Mouse (Mus musculus) limb, embryonic 11.5 days (tissue): Measurements from ENCODE around the gene Npas3. TPM values are rescaled to one million over a fixed set of nuclear protein-coding genes. Genes with fewer than 3 reads are reported as not detected.

Source experiments
- ATAC-seq: fragments of 200-750 bp; cut with Nextera tagmentation; 2 replicates; pipeline ENCODE4 v1.8.0; 2017; ENCODE audit warnings: low read depth; ENCODE audit not compliant: insufficient number of reproducible peaks, low FRiP score, low TSS enrichment
- DNase-seq: peaks from one replicate; pipeline ENCODE4 v3.0.0-alpha.2; 2015; ENCODE audit warnings: low spot score
- H3K27ac ChIP-seq: fragments of 300-500 bp; sonication (generic); replicated peaks from 2 replicates; pipeline ENCODE4 v1.5.1; 2014; ENCODE audit warnings: low read depth, mild to moderate bottlenecking, low read length
- H3K27me3 ChIP-seq: fragments of 300-500 bp; sonication (generic); 2 replicates; pipeline ENCODE4 v1.6.1; 2014; ENCODE audit warnings: mild to moderate bottlenecking, low read length, mixed read lengths; ENCODE audit not compliant: control insufficient read depth, insufficient read depth
- H3K36me3 ChIP-seq: fragments of 300-500 bp; sonication (generic); 2 replicates; pipeline ENCODE4 v1.6.1; 2014; ENCODE audit warnings: mild to moderate bottlenecking, low read length, moderate library complexity, mixed read lengths; ENCODE audit not compliant: control insufficient read depth, insufficient read depth
- H3K4me1 ChIP-seq: fragments of 300-500 bp; sonication (generic); 2 replicates; pipeline ENCODE4 v1.6.1; 2014; ENCODE audit warnings: low read length, mixed read lengths; ENCODE audit not compliant: control insufficient read depth, insufficient read depth
- H3K4me2 ChIP-seq: fragments of 300-500 bp; sonication (generic); 2 replicates; pipeline ENCODE4 v1.6.1; 2014; ENCODE audit warnings: low read depth, mild to moderate bottlenecking, moderate library complexity; ENCODE audit not compliant: severe bottlenecking
- H3K4me3 ChIP-seq: fragments of 300-500 bp; sonication (generic); 2 replicates; pipeline ENCODE4 v1.5.1; 2014; ENCODE audit warnings: low read depth, low read length
- H3K9ac ChIP-seq: fragments of 300-500 bp; sonication (generic); 2 replicates; pipeline ENCODE4 v1.6.1; 2014; ENCODE audit warnings: mild to moderate bottlenecking, low read length
- H3K9me3 ChIP-seq: fragments of 300-500 bp; sonication (generic); 2 replicates; pipeline ENCODE4 v1.6.1; 2016; ENCODE audit warnings: low read length; ENCODE audit not compliant: control insufficient read depth
- WGBS: fragments of 180-500 bp; shearing (Covaris S2); extraction: QIAGEN DNeasy Blood & Tissue Kit; methylation state at CpG from one replicate; pipeline ENCODE4 v1.1.7; 2014; 5-methylcytosine and 5-hydroxymethylcytosine counted together
- polyA plus RNA-seq: library from polyadenylated mRNA; unstranded; fragments of >200 nt; fragmentation: Nextera tagmentation; extraction: Ambion mirVana; gene quantifications from 2 replicates; pipeline ENCODE4 v1.2.1, GENCODE M21; 2014

Gene Npas3
- polyA plus RNA-seq, 1 experiment from 2014 or later, result 2.3 TPM

DNA sequence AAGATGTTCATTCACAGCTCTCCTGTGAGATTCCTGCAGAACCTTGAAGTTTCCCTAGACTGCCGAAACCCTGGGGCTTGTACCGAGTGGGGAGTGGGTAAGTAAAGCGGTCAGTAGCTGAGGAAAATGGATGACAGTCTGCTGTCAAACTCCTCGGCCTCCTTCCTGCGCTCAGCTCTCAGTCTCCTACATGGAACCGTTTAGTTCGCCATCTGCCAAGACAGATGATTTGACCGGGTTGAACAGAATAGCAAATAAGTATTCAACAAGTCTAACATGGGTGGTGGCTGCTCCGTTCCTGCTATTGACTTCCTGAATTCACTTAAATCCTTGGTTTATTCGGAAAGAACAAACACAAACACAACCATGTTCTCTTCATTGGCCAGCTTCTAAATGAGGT is 541.0 kb downstream of the Npas3 start:
- WGBS, result 88% methylated on average over 10 of the region's 10 CpGs
- Histone ChIP-seq H3K27ac (no peak overlapping the region), H3K4me3 (no peak overlapping the region), H3K27me3 (no peaks in the 10 kb centered on the region), H3K36me3 (no peaks in the 10 kb centered on the region), H3K9me3 (no peaks in the 10 kb centered on the region), H3K4me2 (no peak overlapping the region), H3K9ac (no peak overlapping the region), H3K4me1 (no peaks in the 10 kb centered on the region)
- ATAC-seq (no peak), DNase-seq (no peak)

DNA sequence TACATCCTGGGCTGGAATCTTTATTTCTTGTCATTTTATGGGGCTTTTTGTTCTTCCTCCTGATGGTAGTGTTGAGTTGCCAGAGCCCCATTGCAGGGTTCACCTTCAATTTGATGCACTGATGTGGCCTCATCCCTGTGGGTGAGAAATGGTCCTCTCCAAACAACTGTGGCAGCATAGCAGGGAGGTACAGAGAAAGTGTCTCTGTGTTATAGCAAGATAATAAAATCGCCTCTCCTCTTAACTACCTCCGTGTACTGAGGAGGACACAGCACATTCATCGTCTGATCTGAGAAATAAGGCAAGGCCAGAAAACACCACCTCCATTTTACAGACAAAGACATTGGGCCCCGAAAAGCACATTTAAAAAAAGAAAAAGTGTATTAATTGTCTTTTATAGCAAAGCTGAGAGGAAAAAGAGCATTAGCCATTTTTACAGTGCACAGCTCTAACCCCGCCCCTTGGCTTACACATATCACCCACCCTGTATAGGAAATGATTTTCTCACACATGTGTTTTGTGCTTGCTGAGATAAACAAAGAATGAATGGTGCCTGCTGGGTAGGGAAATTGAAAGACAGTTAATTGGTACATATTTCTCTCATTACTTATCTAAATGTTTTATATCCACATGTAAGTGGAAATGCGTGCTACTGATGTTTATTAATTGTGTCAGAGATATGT is 546.4 kb downstream of the Npas3 start:
- Histone ChIP-seq H3K27ac (no peak overlapping the region), H3K4me1 (no peaks in the 10 kb centered on the region), H3K9me3 (no peaks in the 10 kb centered on the region), H3K4me2 (no peak overlapping the region), H3K4me3 (no peak overlapping the region), H3K9ac (no peak overlapping the region), H3K36me3 (no peaks in the 10 kb centered on the region), H3K27me3 (no peaks in the 10 kb centered on the region)
- DNase-seq (no peak), ATAC-seq (no peak)
- 87% methylated on average over 6 of the region's 6 CpGs for WGBS

DNA sequence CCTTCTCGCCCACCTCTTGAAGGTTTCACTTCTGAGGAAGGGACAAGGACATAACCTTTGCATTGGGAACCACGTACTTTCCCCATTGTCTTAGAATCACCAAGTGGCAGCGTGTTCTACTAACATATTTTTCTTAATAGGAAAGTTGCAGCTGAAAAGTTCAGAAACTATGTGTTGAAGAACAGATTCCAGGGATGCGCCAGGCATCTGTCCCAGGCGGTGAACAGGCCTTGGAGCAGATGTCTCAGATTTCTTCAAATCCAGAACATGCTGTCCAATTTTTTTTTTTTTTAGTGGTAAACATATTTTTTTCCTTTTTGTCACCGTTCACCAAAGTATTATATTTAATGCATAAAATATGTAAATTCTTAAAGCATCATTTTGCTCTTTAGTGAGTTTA is 553.4 kb downstream of the Npas3 start:
- Histone ChIP-seq H3K27me3 (no peaks in the 10 kb centered on the region), H3K4me3 (no peak overlapping the region), H3K9me3 (no peaks in the 10 kb centered on the region), H3K36me3 (no peaks in the 10 kb centered on the region), H3K9ac (no peak overlapping the region), H3K4me1 (no peaks in the 10 kb centered on the region), H3K27ac (no peak overlapping the region), H3K4me2 (no peak overlapping the region)
- ATAC-seq (no peak), DNase-seq (no peak)
- 89% methylated on average over 6 of the region's 6 CpGs for WGBS

DNA sequence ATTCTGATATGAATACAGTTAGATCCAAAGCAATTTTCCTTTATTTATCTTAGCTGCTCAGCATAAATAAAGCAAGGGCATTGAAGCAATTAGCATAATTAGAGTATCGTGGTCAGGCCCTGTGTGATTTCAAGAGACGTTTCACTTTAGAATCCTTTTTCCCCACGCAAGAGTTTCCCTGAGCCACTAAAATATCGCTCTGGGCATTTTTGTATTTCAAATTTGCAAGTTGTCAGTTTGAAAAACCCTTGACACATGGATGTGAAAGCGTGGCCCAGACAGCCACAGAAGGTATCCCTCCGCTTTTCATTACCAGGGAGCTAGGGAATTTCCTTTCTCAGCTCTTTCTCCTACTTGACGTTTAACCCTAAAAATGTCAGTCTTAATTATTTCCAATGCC is 553.9 kb downstream of the Npas3 start:
- Histone ChIP-seq H3K4me2 (no peak overlapping the region), H3K9ac (no peak overlapping the region), H3K4me1 (no peaks in the 10 kb centered on the region), H3K27ac (no peak overlapping the region), H3K4me3 (no peak overlapping the region), H3K36me3 (no peaks in the 10 kb centered on the region), H3K27me3 (no peaks in the 10 kb centered on the region), H3K9me3 (no peaks in the 10 kb centered on the region)
- ATAC-seq (no peak), DNase-seq (no peak)
- WGBS, result 62% methylated on average over 7 of the region's 7 CpGs

DNA sequence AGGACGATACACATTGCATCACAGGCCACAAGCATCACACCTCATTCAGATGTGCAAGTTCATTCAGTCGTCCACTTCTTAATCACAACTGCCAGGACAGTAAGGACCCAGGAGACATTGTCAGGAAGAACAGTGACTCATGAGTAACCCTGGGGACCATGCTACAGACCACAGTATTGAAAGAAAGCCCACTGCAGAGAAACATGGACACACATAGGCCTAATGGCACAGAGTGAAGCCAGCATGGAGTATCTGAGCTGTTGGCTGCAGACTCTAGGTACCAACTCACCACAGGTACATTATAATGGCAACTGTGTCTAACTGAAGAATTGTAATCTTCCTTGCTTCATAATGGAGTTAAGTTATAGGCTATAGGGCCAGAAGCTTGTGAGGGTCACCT is 561.6 kb downstream of the Npas3 start:
- no peaks in the 10 kb centered on the region for H3K9me3 ChIP-seq
- WGBS, result 82% methylated on average over 2 of the region's 2 CpGs
- ATAC-seq, result no peak
- H3K36me3 ChIP-seq, result no peaks in the 10 kb centered on the region
- DNase-seq, result no peak
- no peak overlapping the region for H3K4me2 ChIP-seq
- H3K4me1 ChIP-seq, result 0 out of 2 replicates have a peak, but pooled peaks cover 3% of the 10 kb centered on the region
- no peak overlapping the region for H3K9ac ChIP-seq
- no peak overlapping the region for H3K4me3 ChIP-seq
- no peaks in the 10 kb centered on the region for H3K27me3 ChIP-seq
- no peak overlapping the region for H3K27ac ChIP-seq

DNA sequence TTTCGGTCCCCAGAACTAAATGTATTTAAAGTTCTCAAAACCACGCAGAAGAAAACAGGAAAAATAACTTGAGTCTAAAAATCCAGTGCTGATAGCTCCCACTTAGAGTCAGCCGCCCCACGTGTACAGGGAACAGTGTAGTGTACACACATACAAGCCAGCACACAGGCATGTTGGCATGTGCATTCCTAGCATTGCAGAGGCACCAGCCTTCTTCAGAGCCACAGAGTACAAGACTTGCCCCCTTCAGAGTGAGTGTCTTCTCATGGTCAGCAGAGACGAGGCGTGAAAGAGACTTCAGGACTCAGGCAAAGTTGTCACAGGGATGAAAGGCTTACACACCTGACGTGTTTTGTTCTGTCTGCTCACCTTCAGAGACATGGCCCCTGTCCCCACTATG is 565.8 kb downstream of the Npas3 start:
- 0 out of 2 replicates have a peak, but pooled peaks cover 3% of the 10 kb centered on the region for H3K4me1 ChIP-seq
- WGBS, result 85% methylated on average over 7 of the region's 7 CpGs
- no peak overlapping the region for H3K4me3 ChIP-seq
- ATAC-seq (no peak), DNase-seq (no peak)
- no peaks in the 10 kb centered on the region for H3K36me3 ChIP-seq
- H3K27ac ChIP-seq, result no peak overlapping the region
- no peaks in the 10 kb centered on the region for H3K27me3 ChIP-seq
- no peak overlapping the region for H3K4me2 ChIP-seq
- H3K9ac ChIP-seq, result no peak overlapping the region
- no peaks in the 10 kb centered on the region for H3K9me3 ChIP-seq

DNA sequence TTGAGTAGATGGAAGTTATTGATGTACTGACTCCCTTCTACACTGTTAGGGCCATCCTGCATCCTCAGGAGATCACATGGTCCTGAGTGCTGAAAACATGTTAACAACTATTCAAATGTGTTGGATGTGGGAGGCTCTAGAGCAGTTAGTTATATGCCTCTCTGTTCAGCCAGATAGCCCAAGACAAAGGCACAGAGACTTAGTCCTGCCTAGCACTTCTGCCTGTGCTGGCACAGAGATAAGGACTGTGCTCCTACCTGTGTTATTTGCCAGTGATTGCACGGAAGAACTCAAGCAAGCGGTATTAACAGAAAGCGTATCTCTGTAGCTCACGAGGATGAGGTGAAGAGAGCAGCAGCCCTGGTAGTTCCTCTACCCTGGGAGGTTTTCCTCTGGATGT is 571.5 kb downstream of the Npas3 start:
- no peak overlapping the region for H3K4me3 ChIP-seq
- no peak for DNase-seq
- H3K9me3 ChIP-seq, result no peaks in the 10 kb centered on the region
- no peaks in the 10 kb centered on the region for H3K36me3 ChIP-seq
- ATAC-seq, result no peak
- 90% methylated on average over 4 of the region's 4 CpGs for WGBS
- no peaks in the 10 kb centered on the region for H3K27me3 ChIP-seq
- no peak overlapping the region for H3K4me2 ChIP-seq
- H3K27ac ChIP-seq, result no peak overlapping the region
- H3K4me1 ChIP-seq, result no peaks in the 10 kb centered on the region
- H3K9ac ChIP-seq, result no peak overlapping the region

DNA sequence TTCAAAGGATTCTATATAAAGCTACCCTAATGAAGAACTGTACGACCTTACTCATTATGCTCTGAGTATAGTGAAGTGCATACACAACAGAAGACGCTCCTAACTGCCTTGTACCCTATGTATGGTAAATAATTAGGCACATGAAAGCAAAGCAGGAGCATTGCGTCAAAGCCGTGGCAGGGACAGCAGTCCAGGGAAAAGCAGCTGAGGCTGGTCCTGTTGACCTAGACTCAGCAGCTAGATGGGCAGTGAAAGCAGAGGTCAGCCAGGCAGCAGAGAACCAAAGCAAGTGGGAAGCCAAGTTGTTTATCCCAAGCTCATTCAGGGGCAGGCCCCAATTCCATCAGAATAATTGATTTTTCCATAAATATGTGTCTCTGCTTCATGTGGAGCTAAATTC is 574.4 kb downstream of the Npas3 start:
- ATAC-seq (no peak), DNase-seq (no peak)
- H3K27ac ChIP-seq, result no peak overlapping the region
- H3K9ac ChIP-seq, result no peak overlapping the region
- H3K4me3 ChIP-seq, result no peak overlapping the region
- H3K27me3 ChIP-seq, result no peaks in the 10 kb centered on the region
- 43% methylated on average over 4 of the region's 4 CpGs for WGBS
- H3K36me3 ChIP-seq, result no peaks in the 10 kb centered on the region
- no peak overlapping the region for H3K4me2 ChIP-seq
- H3K9me3 ChIP-seq, result no peaks in the 10 kb centered on the region
- no peaks in the 10 kb centered on the region for H3K4me1 ChIP-seq

DNA sequence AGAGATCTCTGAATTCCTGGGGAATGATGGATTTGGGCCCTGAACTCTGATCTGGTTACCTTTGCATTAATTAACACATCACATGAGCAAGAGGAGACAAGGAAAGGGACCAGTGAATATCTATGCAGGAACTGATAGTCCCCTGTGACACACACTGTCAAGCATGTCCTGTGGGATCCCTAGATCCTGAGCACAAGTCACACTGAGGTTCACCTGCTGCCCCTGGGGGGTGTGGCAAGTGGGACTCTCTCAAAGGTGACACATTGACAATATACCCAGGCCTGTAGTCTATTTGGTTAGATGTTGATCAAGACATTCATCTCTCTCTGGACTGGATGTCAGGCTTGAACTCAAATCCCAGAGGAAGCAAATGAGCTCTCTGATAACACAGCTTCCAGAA is 576.8 kb downstream of the Npas3 start:
- Histone ChIP-seq H3K4me2 (no peak overlapping the region), H3K9ac (no peak overlapping the region), H3K4me1 (no peaks in the 10 kb centered on the region), H3K36me3 (no peaks in the 10 kb centered on the region), H3K4me3 (no peak overlapping the region), H3K27me3 (no peaks in the 10 kb centered on the region), H3K27ac (no peak overlapping the region), H3K9me3 (no peaks in the 10 kb centered on the region)
- ATAC-seq, result no peak
- DNase-seq, result no peak
